Comparison of ENCODE assay signal across 28 mouse cellular contexts in genomic region chr11:104186135-104186836, GRCm38 (mm10). TPM values are rescaled to one million over a fixed set of nuclear protein-coding genes. Genes with fewer than 3 reads are reported as not detected.
DNase-seq lines count a peak whose midpoint lies in the region; ATAC-seq and TF ChIP-seq lines count a peak whose summit lies in the region.
"Had no signal": no experiment of that assay in that cellular context is flagged by ENCODE, and none has a peak within 500 bp of the region (broad histone marks: within the 10 kb centered on the region; RNA-seq: fewer than 3 reads in every experiment).

Gene Sppl2c (plus strand): TSS chr11:104186327.

- TF ChIP-seq POLR2A in heart, adult 2 months (IDR thresholded peaks at IDR 0.05; ENCODE audit: insufficient read depth, low read depth, low read length): no peak

- no peak within 1 kb of the TSS for H3K4me3 ChIP-seq in midbrain, embryonic 10.5 days
- H3K4me3 ChIP-seq in midbrain, embryonic 14.5 days (replicated peaks; ENCODE audit: low read depth, low read length): no peak within 1 kb of the TSS
- H3K4me3 ChIP-seq in heart, adult 2 months: no peak within 1 kb of the TSS
- H3K4me3 ChIP-seq: embryonic facial prominence, embryonic 15.5 days; erythroblast, embryonic 14.5 days; forebrain, embryonic 10.5 days; heart, embryonic 13.5 days; hindbrain, embryonic 13.5 days; intestine, embryonic 15.5 days had no signal

- TF ChIP-seq EP300 in heart, adult 2 months (IDR thresholded peaks at IDR 0.05; ENCODE audit: insufficient read depth, low read depth, low read length): no peak

- H3K9ac ChIP-seq in midbrain, embryonic 14.5 days (replicated peaks; ENCODE audit: low read length): no peak within 1 kb of the TSS
- no peak within 1 kb of the TSS for H3K9ac ChIP-seq in heart, adult 2 months (ENCODE audit: low read depth, low read length)
- H3K9ac ChIP-seq: embryonic facial prominence, embryonic 15.5 days; heart, embryonic 13.5 days; hindbrain, embryonic 13.5 days; intestine, embryonic 15.5 days had no signal

- H3K36me3 ChIP-seq in midbrain, embryonic 10.5 days: no peaks in the 10 kb centered on the region
- H3K36me3 ChIP-seq in midbrain, embryonic 14.5 days (ENCODE audit: control insufficient read depth, insufficient read depth, low read length): no peaks in the 10 kb centered on the region
- H3K36me3 ChIP-seq in heart, adult 2 months (ENCODE audit: control insufficient read depth, insufficient read depth, low read length): no peaks in the 10 kb centered on the region
- H3K36me3 ChIP-seq: embryonic facial prominence, embryonic 15.5 days; forebrain, embryonic 10.5 days; heart, embryonic 13.5 days; hindbrain, embryonic 13.5 days; intestine, embryonic 15.5 days had no signal

- peak; percentile 51 to 52 for DNase-seq in cerebellum, postnatal 10 days
- no peak for DNase-seq in cerebellum, postnatal 4 days (ENCODE audit: low spot score in 2 of 2)
- DNase-seq in midbrain, embryonic 10.5 days (ENCODE audit: low spot score): no peak
- DNase-seq in midbrain, embryonic 14.5 days: no peak
- DNase-seq in 416B (ENCODE audit: low read depth): peak; percentile 44
- no peak for DNase-seq in heart, postnatal 14 days
- no peak for DNase-seq in heart, adult 2 months
- DNase-seq: adrenal gland, adult 8-10 months; adrenal gland, postnatal 36 days; cerebellum, adult 9-10 months; cerebellum, postnatal 36 days; embryo, embryonic 11 days; gastrocnemius, postnatal 25 days; heart, postnatal 4 days had no signal

- intact Hi-C loops in heart, postnatal 14 days (cut with DNase I): no loop called here
- intact Hi-C loops in heart, adult 2 months (cut with DNase I): no loop called here

- H3K27me3 ChIP-seq in midbrain, embryonic 10.5 days (ENCODE audit: low read depth, poor library complexity, severe bottlenecking): no peaks in the 10 kb centered on the region
- H3K27me3 ChIP-seq in midbrain, embryonic 14.5 days (ENCODE audit: control insufficient read depth, insufficient read depth, low read length): no peaks in the 10 kb centered on the region
- H3K27me3 ChIP-seq in heart, adult 2 months (ENCODE audit: control insufficient read depth, insufficient read depth, low read length): no peaks in the 10 kb centered on the region
- H3K27me3 ChIP-seq: embryonic facial prominence, embryonic 15.5 days; heart, embryonic 13.5 days; hindbrain, embryonic 13.5 days; intestine, embryonic 15.5 days had no signal

- no peak within 1 kb of the TSS for H3K4me2 ChIP-seq in midbrain, embryonic 14.5 days (ENCODE audit: low read length)
- H3K4me2 ChIP-seq: embryonic facial prominence, embryonic 15.5 days; heart, embryonic 13.5 days; hindbrain, embryonic 13.5 days; intestine, embryonic 15.5 days had no signal

- H3K9me3 ChIP-seq in midbrain, embryonic 10.5 days (replicated peaks): no peaks in the 10 kb centered on the region
- no peaks in the 10 kb centered on the region for H3K9me3 ChIP-seq in midbrain, embryonic 14.5 days (ENCODE audit: control insufficient read depth, low read length)
- H3K9me3 ChIP-seq: embryonic facial prominence, embryonic 15.5 days; forebrain, embryonic 10.5 days; heart, embryonic 13.5 days; hindbrain, embryonic 13.5 days; intestine, embryonic 15.5 days had no signal

- no peak for ATAC-seq in midbrain, embryonic 14.5 days (ENCODE audit: low FRiP score, low TSS enrichment)
- peak; percentile 27 for ATAC-seq in monocyte, adult 5-6 weeks (replicated peaks; ENCODE audit: insufficient number of reproducible peaks, low FRiP score, low TSS enrichment, poor library complexity, severe bottlenecking)
- ATAC-seq: forebrain, embryonic 16.5 days; intestine, embryonic 15.5 days had no signal

- no peak for TF ChIP-seq CTCF in heart, adult 2 months (IDR thresholded peaks at IDR 0.05)

- H3K79me2 ChIP-seq in heart, adult 2 months (replicated peaks; ENCODE audit: control insufficient read depth, insufficient read depth, low read length): no peaks in the 10 kb centered on the region

- peak within 1 kb of the TSS; percentile 42; the same call in 1 of the 2 replicates for H3K27ac ChIP-seq in midbrain, embryonic 10.5 days (replicated peaks)
- no peak within 1 kb of the TSS for H3K27ac ChIP-seq in midbrain, embryonic 14.5 days (replicated peaks; ENCODE audit: low read depth, low read length)
- no peak within 1 kb of the TSS for H3K27ac ChIP-seq in heart, adult 2 months
- H3K27ac ChIP-seq: embryonic facial prominence, embryonic 15.5 days; forebrain, embryonic 10.5 days; heart, embryonic 13.5 days; hindbrain, embryonic 13.5 days; intestine, embryonic 15.5 days had no signal

- 93% methylated on average over 13 of the region's 13 CpGs for WGBS in midbrain, embryonic 10.5 days
- WGBS in midbrain, embryonic 14.5 days: 88% methylated on average over 13 of the region's 13 CpGs
- WGBS in heart, adult 2 months: 69% methylated on average over 13 of the region's 13 CpGs

- H3K4me1 ChIP-seq in midbrain, embryonic 10.5 days: no peaks in the 10 kb centered on the region
- no peaks in the 10 kb centered on the region for H3K4me1 ChIP-seq in midbrain, embryonic 14.5 days (ENCODE audit: control insufficient read depth, insufficient read depth, low read length)
- H3K4me1 ChIP-seq in heart, adult 2 months (ENCODE audit: control insufficient read depth, insufficient read depth, low read length): no peaks in the 10 kb centered on the region
- H3K4me1 ChIP-seq: embryonic facial prominence, embryonic 15.5 days; forebrain, embryonic 10.5 days; heart, embryonic 13.5 days; hindbrain, embryonic 13.5 days; intestine, embryonic 15.5 days had no signal

RNA-seq across cellular contexts. Expression of gene Sppl2c, which starts in this region (rescaled TPM):
- polyA plus RNA-seq in midbrain, embryonic 10.5 days (2016; fragmentation: Nextera tagmentation; extraction: Ambion mirVana): not detected in 2 replicates
- not detected in 2 replicates for polyA plus RNA-seq in midbrain, embryonic 14.5 days (2014; fragmentation: Nextera tagmentation; extraction: Ambion mirVana)
- not detected in 3 replicates for total RNA-seq in monocyte, adult 5-6 weeks (2017)
- total RNA-seq in heart, postnatal 14 days (2021): not detected
- total RNA-seq in heart, adult 2 months (2021): not detected
- 0.23 and 0.33 TPM in 2 replicates for polyA plus RNA-seq in heart, adult 2 months (2012; rRNA removed)
- total RNA-seq: adrenal gland, adult 8-10 months; adrenal gland, postnatal 36 days; ES-E14; gastrocnemius, adult 18-20 months; gastrocnemius, postnatal 25 days; granulocyte monocyte progenitor cell, adult 5-6 weeks; heart, postnatal 4 days had no signal
- polyA plus RNA-seq: embryonic facial prominence, embryonic 11.5 days; embryonic facial prominence, embryonic 15.5 days; erythroblast, embryonic 14.5 days; forebrain, embryonic 10.5 days; forebrain, embryonic 16.5 days; frontal cortex, adult 2 months; heart, embryonic 13.5 days; heart, postnatal 0 days; hindbrain, embryonic 13.5 days; intestine, embryonic 15.5 days had no signal

Comparison
In these comparisons a context has a peak if more than half of its experiments do, and no peak if none do; other contexts are left out.
1. DNase-seq: peak in cerebellum, postnatal 10 days (2 of 2) and 416B (single experiment); none in cerebellum, postnatal 4 days (0 of 2), midbrain, embryonic 10.5 days (single experiment), midbrain, embryonic 14.5 days (single experiment), heart, postnatal 14 days (0 of 2) and heart, adult 2 months (0 of 2).
2. Peak in ATAC-seq in monocyte, adult 5-6 weeks; RNA of the gene not detected or under 1 TPM.